Mouse (Mus musculus) urinary bladder, postnatal 4 days (tissue): ENCODE measurements around the gene Ppie.
"Not testable (repeated sequence)": the region's sequence is repeated elsewhere in the genome, so short reads cannot be mapped to it uniquely, and the experiment has no call there.

Experiments
- DNase-seq, 2 experiments: peaks; one replicate each; pipeline ENCODE4 v3.0.0; 2021 to 2022; ENCODE audit warnings: low spot score in 2 of 2

Gene Ppie

GRCm38 (mm10) chr4:123139513-123140154 is at the start of gene Ppie:
TSS of gene Ppie (minus strand) at chr4:123139951.
- peak; percentile 79 to 82 for DNase-seq

DNA sequence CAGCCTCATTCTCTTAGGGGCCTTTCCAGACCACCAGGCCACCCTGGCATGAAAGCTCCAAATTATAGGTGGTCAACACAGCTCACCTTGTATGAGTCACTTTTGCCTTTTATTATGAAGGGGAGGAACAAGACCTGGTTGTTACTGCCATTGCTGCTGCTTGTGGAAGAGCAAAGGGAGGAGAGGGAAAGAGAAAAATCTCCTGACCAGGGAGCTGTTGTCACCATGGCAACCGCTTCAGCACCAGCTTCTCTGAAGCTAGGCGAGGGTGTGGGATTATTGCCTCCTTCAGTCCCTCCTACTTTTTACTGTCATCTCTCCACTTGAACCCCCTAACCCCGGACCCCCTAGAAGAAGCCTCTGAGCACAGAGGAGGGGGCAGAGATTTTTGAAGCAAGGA is 45.1 kb upstream of the Ppie start:
- DNase-seq, result no peak

DNA sequence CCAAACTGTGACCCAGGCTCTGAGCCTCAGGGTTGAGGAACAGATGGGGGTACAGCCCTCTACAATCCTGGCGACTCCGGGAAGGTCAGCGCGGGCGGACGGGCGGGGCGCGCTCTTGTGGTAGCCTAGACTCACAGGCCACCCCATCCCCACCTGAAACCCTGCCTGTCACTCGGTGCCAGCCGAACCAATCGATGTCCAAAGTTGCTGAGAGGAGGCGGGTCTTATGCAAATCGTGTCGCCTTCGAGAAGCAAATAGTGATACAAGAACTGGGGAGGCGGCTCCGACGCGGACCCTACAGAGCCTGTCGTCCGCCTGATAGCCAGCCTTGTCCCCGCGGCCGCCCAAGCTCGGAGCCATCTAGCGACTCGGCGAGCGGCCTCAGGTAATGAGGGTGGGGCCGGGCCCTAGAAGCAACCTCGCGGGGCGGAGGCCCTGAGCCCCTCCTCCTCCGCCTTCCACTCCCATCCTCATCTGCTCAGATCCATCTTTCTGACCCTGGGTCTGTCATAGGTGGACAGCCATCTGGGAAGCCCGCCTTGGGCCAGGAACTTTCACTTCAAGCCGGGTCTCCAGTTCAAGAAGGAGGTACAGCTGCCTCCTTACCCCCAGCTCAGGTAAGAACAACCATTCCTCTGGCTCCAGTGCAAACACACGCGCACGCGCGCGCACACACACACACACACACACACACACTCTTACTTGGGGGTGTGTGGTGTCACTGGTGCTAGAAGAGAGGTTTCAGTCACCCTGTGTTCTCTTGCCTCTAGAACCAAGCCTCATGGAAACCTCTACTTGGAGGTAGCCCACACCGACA is 43.7 kb upstream of the Ppie start:
- peak; percentile 57 to 62 for DNase-seq

GRCm38 (mm10) chr4:123182328-123183238 is 42.8 kb upstream of the Ppie start, which contains the start of gene Hpcal4:
TSS of gene Hpcal4 (plus strand) at chr4:123183227.
- DNase-seq, result peak in 1 of 2 experiments; percentile 62

GRCm38 (mm10) chr4:123171811-123172210 is 32.1 kb upstream of the Ppie start:
- DNase-seq, result no peak

GRCm38 (mm10) chr4:123164157-123164556 is 24.4 kb upstream of the Ppie start:
- no peak for DNase-seq

DNA sequence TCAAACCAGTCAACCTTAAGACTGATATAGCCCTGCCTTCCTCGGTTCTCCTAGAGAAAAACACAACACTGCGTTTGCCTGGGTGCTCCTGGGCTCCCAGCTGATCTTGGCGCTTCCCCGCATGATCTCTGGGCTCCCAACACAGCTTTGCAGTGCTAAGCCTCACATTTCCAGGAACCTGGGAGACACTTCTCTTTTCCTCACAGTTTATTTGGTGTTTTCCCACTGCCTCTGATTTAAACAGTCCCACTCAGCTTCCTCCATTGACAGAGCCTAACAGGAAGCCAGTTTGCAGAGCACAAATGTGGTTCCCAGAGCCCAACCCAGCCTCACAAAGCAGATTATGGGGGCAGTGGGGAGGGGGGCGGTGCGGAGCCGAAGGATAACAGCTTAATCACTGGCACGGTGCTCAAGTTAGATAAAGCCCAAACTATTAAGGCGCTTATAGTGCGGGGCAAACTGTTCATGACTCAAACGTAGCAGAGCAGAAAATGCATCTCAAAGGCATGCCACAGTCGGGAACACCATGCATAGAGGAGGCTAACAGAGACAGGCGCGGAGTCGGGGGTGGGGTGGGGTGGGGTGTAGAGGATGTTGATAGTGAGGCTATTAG is 22.7 kb upstream of the Ppie start:
- DNase-seq, result no peak

- not testable (repeated sequence) for DNase-seq
Observed at GRCm38 (mm10) chr4:123161251-123161650, 21.5 kb upstream of the Ppie start.

- DNase-seq, result no peak
Observed at GRCm38 (mm10) chr4:123160571-123160970, 20.8 kb upstream of the Ppie start.

DNA sequence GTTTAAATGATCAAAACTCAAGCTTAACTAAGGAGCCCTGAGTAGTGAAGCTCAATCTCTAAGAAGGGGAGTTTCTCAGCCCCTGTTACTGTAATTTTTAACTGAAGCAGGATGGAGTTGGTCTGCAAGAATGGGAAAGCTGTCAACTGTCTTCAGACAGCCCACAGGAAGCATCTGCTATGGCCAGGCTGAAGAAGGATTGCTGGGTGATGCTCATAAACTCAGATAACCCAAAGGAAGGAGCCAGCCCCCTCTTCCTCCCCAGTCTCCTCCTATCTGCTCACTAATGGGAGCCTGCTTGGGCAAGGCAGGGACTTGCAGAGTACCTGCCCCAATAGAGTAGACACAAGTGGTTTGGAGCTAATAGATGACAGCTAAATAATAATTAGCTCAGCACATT is 16.1 kb upstream of the Ppie start:
- DNase-seq, result no peak

DNA sequence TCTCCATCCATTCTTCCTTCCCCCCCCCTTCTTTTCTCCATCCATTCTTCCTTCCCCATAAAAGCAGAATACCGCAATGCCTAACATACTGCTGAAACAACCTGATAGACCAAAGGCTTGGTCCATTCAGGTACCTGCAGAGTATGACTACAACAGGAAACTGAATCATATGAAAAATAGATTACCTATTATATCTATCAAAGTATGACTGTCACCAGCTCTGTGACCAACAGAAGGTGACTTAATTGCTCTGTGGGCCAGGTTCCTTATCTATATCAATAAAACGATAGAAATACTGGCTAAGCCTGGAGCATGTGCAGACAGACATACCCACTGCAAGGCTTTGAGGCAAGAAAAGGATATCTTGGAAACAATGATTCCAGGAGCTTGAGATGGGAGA is 15.7 kb upstream of the Ppie start:
- DNase-seq, result no peak

- DNase-seq, result no peak
Observed at GRCm38 (mm10) chr4:123155004-123155403, 15.3 kb upstream of the Ppie start.

DNA sequence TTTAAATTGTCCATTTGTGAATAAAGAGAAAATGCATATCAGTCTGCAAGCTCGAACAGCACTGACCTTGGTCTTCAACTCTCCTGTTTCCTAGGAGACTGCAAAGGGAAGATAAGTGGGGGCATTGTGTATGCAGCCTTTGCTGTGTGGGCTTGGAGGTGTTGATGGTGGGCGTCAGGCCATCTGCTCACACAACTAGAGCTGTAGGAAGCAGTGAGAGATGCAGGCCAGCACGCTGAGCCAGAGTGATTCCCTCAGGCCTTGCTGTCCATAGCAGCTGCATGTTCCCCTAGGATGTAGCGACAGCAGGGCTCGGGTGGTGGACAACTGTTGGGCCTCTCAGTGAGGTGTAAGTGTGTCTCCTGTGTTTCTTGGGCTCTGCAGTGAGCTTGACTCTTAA is 13.2 kb upstream of the Ppie start:
- DNase-seq, result no peak

- DNase-seq, result no peak
Observed at GRCm38 (mm10) chr4:123152003-123152402, 12.3 kb upstream of the Ppie start.

DNA sequence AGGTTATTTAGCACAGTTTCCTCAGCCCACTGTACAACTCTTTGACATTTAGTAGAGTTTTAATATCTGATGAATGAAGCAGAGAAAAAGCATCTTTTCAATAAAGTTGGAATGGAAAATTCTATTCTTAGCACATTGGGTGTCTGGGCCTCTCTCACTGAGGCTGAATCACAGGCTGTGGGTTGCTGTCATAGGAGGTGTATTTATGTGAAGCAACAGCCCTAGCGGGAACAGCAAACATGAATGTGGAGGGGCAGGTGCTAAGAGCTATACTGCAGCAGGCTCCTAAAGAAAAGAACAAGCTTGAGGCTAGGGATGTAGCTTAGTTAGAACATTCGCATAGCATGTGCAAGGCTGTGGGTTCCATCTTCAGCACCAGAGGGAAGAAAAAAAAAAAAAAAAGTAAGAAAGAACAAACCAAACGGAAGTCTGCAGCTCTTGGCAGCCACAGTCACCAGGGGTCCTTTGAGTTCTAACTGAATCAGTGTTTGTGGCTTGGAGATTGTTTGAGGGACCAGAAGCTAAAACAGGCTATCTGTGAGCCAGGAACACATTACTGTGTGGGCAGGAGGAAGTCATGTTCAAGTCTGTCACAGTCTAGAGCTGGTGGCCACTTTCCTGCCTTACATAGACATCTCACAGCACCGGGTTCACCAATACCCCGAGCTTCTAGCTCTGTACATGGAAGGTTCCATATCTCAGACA is 7.8 kb upstream of the Ppie start:
- DNase-seq, result no peak

DNA sequence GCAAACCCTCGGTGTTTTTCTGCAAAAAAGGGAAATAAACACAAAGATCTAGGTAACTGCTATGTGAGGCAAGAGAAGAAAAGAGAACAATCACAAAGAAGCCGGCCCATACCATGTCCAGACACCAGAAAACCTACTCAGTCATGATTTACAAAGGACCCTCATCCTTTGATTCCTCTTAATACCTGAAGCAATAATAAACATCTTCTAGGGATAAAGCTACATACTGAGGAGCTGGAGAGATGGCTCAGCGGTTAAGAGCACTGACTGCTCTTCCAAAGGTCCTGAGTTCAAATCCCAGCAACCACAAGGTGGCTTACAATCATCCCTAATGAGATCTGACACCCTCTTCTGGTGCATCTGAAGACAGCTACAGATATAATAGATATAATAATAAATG is 2.2 kb downstream of the Ppie start:
- DNase-seq, result no peak

- DNase-seq, result no peak
Observed at GRCm38 (mm10) chr4:123127051-123127450, 12.7 kb downstream of the Ppie start.

- DNase-seq, result no peak
Observed at GRCm38 (mm10) chr4:123126626-123127025, 13.1 kb downstream of the Ppie start.

DNA sequence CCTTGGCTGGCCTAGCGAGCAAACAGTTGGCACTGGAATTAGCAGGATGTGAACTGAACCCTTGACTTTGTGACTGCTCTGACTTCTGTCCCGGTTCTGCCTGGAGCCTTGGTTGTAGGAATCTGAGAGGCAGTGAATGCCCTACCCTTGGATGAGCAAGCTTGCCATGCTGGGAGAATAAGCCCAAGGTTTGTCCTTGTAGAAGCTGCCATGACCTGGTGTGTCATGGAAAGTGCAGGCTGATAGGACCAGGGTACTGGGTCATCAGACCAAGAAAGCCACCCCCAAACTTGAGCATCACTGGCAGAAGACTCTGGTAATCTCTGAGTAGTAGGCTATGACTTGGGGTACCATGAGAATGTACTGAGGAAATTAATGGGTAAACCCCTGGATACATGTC is 18.5 kb downstream of the Ppie start:
- no peak for DNase-seq

DNA sequence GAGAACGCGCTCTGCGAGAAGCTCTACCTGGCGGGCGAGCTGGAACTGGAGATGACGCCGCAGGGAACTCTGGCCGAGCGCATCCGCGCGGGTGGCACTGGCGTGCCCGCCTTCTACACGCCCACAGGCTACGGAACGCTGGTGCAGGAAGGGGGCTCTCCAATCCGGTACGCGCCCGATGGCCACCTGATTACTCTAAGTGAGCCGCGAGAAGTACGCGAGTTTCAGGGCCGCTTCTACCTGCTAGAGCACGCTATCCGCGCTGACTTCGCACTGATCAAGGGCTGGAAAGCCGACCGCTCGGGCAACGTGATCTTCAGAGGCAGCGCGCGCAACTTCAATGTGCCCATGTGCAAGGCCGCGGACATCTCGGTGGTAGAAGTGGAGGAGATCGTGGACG is 23.1 kb downstream of the Ppie start:
- DNase-seq, result not testable (repeated sequence)

DNA sequence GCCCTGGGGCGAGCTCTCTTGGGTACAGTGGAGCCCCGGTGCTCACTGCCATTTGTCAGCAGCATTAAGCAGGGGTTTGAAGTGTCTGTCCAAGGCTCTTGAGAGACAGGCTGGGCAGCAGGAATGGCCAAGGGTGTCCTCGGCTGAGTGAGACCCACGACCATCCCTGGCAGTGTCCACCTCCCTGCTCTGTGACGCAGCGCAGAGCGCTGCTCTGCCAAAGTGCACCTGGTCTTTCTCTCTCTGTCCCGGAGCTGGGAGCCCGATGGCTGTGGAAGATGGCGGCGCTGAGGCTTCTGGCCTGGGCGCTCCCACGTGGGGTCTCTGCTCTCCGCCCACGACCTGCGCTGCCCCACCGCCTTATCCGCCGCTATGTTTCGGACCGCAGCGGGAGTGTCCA is 23.7 kb downstream of the Ppie start, which contains the start of gene Oxct2b:
Oxct2b (plus strand) TSS at position 256 of the 400 bp plus-strand sequence.
- no peak for DNase-seq
